Mouse (Mus musculus): ENCODE measurements around the gene Chrna1. TPM values are rescaled to one million over a fixed set of nuclear protein-coding genes. Genes with fewer than 3 reads are reported as not detected.
"Not testable (repeated sequence)": the region's sequence is repeated elsewhere in the genome, so short reads cannot be mapped to it uniquely, and the experiment has no call there.

Gene Chrna1
- polyA plus RNA-seq, 1 experiment from 2014 or later: 14.1 TPM

DNA sequence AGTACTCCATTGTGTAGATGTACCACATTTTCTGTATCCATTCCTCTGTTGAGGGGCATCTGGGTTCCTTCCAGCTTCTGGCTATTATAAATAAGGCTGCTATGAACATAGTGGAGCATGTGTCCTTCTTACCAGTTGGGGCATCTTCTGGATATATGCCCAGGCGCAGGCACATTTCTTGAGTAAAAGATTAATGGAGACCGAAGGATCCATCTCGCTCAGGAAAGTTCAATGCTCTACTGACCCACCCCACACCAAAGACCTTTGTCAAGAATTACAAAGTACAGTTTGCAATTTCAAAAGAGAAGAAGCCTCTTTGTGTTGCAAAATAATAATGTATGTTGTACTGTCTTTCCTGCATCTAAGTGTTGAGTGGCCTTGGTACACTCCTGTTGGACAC, 23.1 kb downstream of the Chrna1 start:
- not testable (repeated sequence) for H3K27ac ChIP-seq (replicated peaks); H3K4me3 ChIP-seq (replicated peaks); H3K36me3 ChIP-seq; ATAC-seq (ENCODE audit: insufficient number of reproducible peaks, low FRiP score, low TSS enrichment, low read depth); H3K4me2 ChIP-seq (replicated peaks); H3K9me3 ChIP-seq (replicated peaks); H3K27me3 ChIP-seq; H3K9ac ChIP-seq
- peaks cover 13% of the 10 kb centered on the region for H3K4me1 ChIP-seq
- 98% methylated on average over 3 of the region's 3 CpGs for WGBS

DNA sequence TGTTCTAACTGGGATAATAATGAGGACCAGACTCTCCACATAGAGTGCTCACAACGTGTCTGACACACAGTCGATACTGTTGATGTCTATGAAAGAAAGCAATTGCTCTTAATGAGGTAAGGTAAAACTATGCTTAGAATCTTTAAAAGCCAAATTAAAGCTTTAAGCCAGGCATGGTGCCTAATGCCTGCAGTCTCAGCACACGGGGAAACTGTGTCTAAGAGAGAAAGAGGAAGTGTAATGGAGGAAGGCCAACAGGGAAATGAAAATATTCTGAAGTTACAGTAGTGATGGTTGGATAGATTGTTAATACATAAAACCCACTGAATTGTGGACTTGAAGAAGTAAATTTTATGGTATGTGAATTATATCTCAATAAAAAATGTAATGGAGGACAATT, 25.7 kb downstream of the Chrna1 start:
- Histone ChIP-seq H3K27ac (replicated peaks) (no peak overlapping the region), H3K9ac (no peak overlapping the region), H3K9me3 (replicated peaks) (no peaks in the 10 kb centered on the region), H3K4me1 (no peaks in the 10 kb centered on the region), H3K36me3 (no peaks in the 10 kb centered on the region), H3K4me2 (replicated peaks) (no peak overlapping the region), H3K4me3 (replicated peaks) (no peak overlapping the region), H3K27me3 (no peaks in the 10 kb centered on the region)
- ATAC-seq (ENCODE audit: insufficient number of reproducible peaks, low FRiP score, low TSS enrichment, low read depth): no peak
- WGBS: 42% methylated on average over 3 of the region's 3 CpGs

DNA sequence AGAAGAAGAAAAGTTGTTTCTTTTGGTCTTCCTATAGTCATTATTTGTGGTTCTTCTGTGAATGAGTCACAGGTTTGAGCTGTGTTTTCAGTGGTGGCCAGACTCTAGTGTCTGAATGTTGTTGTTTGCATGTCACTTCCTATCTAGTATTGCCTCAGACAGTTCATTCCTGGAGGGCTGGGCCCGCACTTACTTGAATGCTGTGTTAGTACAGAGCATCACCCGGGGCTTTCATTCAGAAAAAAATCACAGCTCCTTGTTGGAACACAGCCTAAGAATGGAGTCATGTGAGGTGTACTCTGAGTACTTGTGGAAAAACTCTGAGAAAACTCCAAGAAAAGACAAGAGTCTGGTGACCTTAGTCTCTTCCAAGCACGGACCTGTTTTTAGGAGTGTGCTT, 27.2 kb downstream of the Chrna1 start:
- no peaks in the 10 kb centered on the region for H3K27me3 ChIP-seq
- no peak overlapping the region for H3K4me2 ChIP-seq (replicated peaks)
- 48% methylated on average over 3 of the region's 3 CpGs for WGBS
- no peaks in the 10 kb centered on the region for H3K36me3 ChIP-seq
- H3K4me1 ChIP-seq: no peaks in the 10 kb centered on the region
- H3K9ac ChIP-seq: no peak overlapping the region
- H3K27ac ChIP-seq (replicated peaks): no peak overlapping the region
- H3K4me3 ChIP-seq (replicated peaks): no peak overlapping the region
- no peaks in the 10 kb centered on the region for H3K9me3 ChIP-seq (replicated peaks)
- ATAC-seq (ENCODE audit: insufficient number of reproducible peaks, low FRiP score, low TSS enrichment, low read depth): no peak

DNA sequence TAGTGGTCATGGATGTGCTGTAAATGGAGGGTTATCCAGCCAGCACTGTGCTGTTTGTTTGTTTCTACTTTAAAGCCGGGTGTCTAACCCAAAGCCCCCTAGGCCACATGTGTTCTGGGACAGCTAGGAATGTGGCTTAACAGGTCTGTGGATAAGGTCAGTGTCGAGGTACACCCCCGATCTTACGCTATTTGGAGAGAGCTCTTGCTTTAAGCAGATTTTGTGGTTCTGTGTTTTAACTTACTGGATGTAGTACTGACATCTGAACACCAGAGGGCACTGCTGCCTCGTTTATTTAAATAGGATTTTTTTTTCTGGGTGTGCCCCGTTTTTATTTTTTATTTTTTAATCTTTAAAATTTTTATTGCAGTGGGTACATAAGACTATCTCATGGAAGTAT, 29.4 kb downstream of the Chrna1 start:
- 0 out of 2 replicates have a peak overlapping the region, but pooled peaks have one; percentile 25 for H3K4me2 ChIP-seq (replicated peaks)
- no peaks in the 10 kb centered on the region for H3K27me3 ChIP-seq
- H3K27ac ChIP-seq (replicated peaks): no peak overlapping the region
- H3K4me3 ChIP-seq (replicated peaks): no peak overlapping the region
- no peak overlapping the region for H3K9ac ChIP-seq
- WGBS: 10% methylated on average over 6 of the region's 6 CpGs
- no peaks in the 10 kb centered on the region for H3K4me1 ChIP-seq
- no peaks in the 10 kb centered on the region for H3K9me3 ChIP-seq (replicated peaks)
- H3K36me3 ChIP-seq: no peaks in the 10 kb centered on the region
- no peak for ATAC-seq (ENCODE audit: insufficient number of reproducible peaks, low FRiP score, low TSS enrichment, low read depth)

DNA sequence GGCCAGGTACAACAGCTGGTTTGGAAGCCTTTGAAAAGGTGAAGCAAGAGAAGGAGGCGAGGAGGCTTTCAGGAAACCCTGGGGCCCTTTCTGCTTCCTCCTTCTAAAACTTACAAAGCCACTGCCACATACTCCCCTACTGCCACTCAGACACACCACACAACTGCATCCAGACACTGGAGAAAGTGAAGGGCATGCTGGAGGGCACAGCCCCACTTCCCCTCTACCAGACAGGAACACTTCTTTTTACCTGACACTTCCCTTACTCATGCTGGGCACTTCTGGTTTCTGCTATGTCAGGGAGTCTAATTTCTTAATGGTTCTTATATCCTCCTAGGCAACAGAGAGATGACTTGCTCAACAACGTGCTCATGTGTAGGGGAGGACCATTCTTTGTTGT, 31.6 kb downstream of the Chrna1 start:
- WGBS: 53% methylated on average over 2 of the region's 2 CpGs
- H3K9me3 ChIP-seq (replicated peaks): no peaks in the 10 kb centered on the region
- H3K36me3 ChIP-seq: no peaks in the 10 kb centered on the region
- H3K4me1 ChIP-seq: peaks cover 5% of the 10 kb centered on the region; the same call in 1 of the 2 replicates
- H3K4me3 ChIP-seq (replicated peaks): no peak overlapping the region
- H3K27ac ChIP-seq (replicated peaks): no peak overlapping the region
- H3K27me3 ChIP-seq: no peaks in the 10 kb centered on the region
- ATAC-seq (ENCODE audit: insufficient number of reproducible peaks, low FRiP score, low TSS enrichment, low read depth): no peak
- H3K9ac ChIP-seq: no peak overlapping the region
- no peak overlapping the region for H3K4me2 ChIP-seq (replicated peaks)

DNA sequence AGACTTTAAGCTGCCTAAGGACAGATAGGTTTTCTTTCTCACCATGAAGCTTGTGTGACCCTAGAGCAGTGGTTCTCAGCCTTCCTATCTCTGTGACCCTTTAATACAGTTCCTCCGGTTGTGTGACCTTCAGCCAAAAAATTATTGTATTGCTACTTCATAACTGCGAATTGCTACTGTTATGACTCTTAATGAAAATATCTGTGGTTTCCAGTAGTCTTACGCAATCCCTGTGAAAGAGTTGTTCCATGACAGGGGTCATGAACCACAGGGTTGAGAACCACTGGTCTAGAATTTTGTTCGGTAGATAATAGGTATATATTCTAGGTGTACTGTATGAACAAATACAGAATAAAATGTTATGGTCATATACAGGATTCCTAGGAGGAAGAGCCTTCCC, 32.9 kb downstream of the Chrna1 start:
- no peaks in the 10 kb centered on the region for H3K9me3 ChIP-seq (replicated peaks)
- H3K4me3 ChIP-seq (replicated peaks): no peak overlapping the region
- ATAC-seq (ENCODE audit: insufficient number of reproducible peaks, low FRiP score, low TSS enrichment, low read depth): no peak
- H3K4me2 ChIP-seq (replicated peaks): no peak overlapping the region
- 90% methylated on average over 4 of the region's 4 CpGs for WGBS
- no peak overlapping the region for H3K27ac ChIP-seq (replicated peaks)
- H3K4me1 ChIP-seq: peaks cover 5% of the 10 kb centered on the region; the same call in 1 of the 2 replicates
- no peaks in the 10 kb centered on the region for H3K27me3 ChIP-seq
- H3K36me3 ChIP-seq: no peaks in the 10 kb centered on the region
- no peak overlapping the region for H3K9ac ChIP-seq

DNA sequence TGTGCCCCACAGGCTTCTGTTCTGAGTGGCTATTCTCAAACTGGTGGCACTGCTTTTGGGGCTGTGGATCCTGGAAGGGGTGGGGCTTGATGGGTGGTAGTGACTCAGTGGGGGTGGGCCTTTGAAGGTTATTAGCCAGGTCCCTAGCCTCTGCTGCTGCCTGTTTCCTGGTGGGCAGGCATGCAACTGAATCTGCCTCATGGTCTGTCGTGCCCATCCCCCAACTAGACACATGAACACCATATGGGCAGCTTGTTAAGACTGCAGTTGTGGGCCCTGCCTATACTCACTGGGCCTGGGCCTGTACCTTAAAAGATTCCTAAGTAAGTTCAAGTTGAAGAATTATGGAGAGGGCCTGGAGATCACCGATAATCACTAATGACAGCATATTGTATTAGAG, 34.6 kb downstream of the Chrna1 start:
- WGBS: 48% methylated on average over 2 of the region's 2 CpGs
- H3K36me3 ChIP-seq: no peaks in the 10 kb centered on the region
- H3K4me3 ChIP-seq (replicated peaks): no peak overlapping the region
- no peak overlapping the region for H3K9ac ChIP-seq
- H3K9me3 ChIP-seq (replicated peaks): no peaks in the 10 kb centered on the region
- no peak for ATAC-seq (ENCODE audit: insufficient number of reproducible peaks, low FRiP score, low TSS enrichment, low read depth)
- no peaks in the 10 kb centered on the region for H3K27me3 ChIP-seq
- H3K4me2 ChIP-seq (replicated peaks): no peak overlapping the region
- H3K4me1 ChIP-seq: peaks cover 12% of the 10 kb centered on the region
- no peak overlapping the region for H3K27ac ChIP-seq (replicated peaks)

DNA sequence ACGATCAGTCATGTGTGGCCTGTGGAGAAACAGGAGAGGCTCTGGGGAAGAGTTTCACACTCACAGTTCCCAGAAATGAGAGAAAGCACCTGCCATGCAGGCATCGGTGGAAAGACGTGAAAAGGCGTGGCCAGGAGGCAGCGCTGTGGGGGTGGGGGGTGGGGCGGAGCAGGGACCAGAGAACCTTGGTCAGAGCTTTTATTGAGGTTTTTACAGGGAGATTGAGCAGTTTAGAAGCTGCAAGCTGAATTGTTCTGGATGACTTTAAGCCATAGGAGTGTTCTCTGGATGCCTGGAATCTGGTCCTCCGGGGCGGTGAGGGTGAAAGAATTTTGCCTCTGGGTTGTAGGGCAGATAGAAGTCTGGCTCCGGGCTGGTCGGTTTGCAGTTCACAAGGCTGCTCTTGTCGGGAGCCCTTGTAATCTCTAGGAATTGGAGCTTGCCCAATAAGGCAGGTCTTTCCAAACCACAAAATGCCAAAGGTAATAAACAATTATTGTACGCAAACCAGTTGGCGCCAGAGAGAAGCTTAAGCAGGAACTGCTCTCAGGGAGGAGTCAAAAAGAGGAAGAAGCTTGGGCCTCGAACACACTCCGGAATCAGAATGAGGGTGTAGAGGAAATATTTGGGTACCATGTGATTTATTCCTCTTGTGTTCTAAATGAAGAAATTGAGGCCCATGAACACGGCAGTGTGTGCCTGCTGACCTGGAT, 39.5 kb downstream of the Chrna1 start:
- ATAC-seq (ENCODE audit: insufficient number of reproducible peaks, low FRiP score, low TSS enrichment, low read depth): no peak
- Histone ChIP-seq H3K9me3 (replicated peaks) (no peaks in the 10 kb centered on the region), H3K4me3 (replicated peaks) (0 out of 2 replicates have a peak overlapping the region, but pooled peaks have one; percentile 3), H3K36me3 (no peaks in the 10 kb centered on the region), H3K4me1 (peaks cover 17% of the 10 kb centered on the region), H3K4me2 (replicated peaks) (peak overlapping the region; percentile 33), H3K27me3 (no peaks in the 10 kb centered on the region), H3K27ac (replicated peaks) (0 out of 2 replicates have a peak overlapping the region, but pooled peaks have one; percentile 14), H3K9ac (0 out of 2 replicates have a peak overlapping the region, but pooled peaks have one; percentile 4)
- 12% methylated on average over 16 of the region's 16 CpGs for WGBS

DNA sequence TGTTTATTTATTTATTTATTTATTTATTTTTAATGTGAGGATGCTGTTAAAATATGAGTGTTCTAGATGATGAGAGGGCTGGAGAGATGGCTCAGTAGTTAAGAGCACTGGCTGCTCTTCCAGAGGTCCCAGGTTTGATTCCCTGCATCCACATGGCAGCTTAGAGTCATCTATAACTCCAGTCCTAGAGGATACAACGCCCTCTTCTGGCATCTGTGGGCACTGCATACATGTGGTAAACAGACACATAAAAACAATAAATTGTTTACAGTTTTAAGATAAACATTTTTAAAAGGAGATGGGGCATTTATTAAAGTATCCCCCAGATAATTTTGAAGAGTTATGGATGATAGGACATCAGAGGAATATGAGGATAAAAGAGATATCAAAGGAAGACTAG, 40.4 kb downstream of the Chrna1 start:
- H3K4me3 ChIP-seq (replicated peaks): no peak overlapping the region
- H3K36me3 ChIP-seq: no peaks in the 10 kb centered on the region
- ATAC-seq (ENCODE audit: insufficient number of reproducible peaks, low FRiP score, low TSS enrichment, low read depth): no peak
- WGBS: 37% methylated on average over 1 of the region's 1 CpGs
- H3K9me3 ChIP-seq (replicated peaks): no peaks in the 10 kb centered on the region
- H3K27ac ChIP-seq (replicated peaks): no peak overlapping the region
- peaks cover 12% of the 10 kb centered on the region for H3K4me1 ChIP-seq
- no peaks in the 10 kb centered on the region for H3K27me3 ChIP-seq
- no peak overlapping the region for H3K4me2 ChIP-seq (replicated peaks)
- H3K9ac ChIP-seq: no peak overlapping the region

DNA sequence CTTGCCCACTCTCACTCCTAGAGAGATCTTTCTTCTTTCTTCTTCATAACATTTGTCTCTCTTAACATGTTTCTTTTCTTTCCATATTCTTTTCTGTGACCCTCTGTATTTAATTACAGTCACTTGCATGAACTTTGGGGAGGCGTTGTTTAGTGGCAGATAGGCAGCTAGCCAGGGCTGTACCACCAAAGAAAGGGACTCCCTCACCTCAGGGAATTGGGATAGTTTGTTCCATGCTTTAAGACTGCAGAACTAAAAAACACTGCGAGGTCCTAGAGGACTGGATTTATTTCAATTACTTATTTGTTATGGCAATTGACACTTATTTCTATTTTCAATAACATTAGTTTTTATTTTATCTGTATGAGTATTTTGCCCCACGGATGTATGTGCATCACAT, 41.0 kb downstream of the Chrna1 start:
- Histone ChIP-seq H3K36me3 (no peaks in the 10 kb centered on the region), H3K4me3 (replicated peaks) (no peak overlapping the region), H3K27ac (replicated peaks) (no peak overlapping the region), H3K4me2 (replicated peaks) (no peak overlapping the region), H3K4me1 (peaks cover 12% of the 10 kb centered on the region), H3K9ac (no peak overlapping the region), H3K27me3 (no peaks in the 10 kb centered on the region), H3K9me3 (replicated peaks) (no peaks in the 10 kb centered on the region)
- whole genome bisulfite sequencing: 72% methylated on average over 3 of the region's 3 CpGs
- no peak for ATAC-seq (ENCODE audit: insufficient number of reproducible peaks, low FRiP score, low TSS enrichment, low read depth)

DNA sequence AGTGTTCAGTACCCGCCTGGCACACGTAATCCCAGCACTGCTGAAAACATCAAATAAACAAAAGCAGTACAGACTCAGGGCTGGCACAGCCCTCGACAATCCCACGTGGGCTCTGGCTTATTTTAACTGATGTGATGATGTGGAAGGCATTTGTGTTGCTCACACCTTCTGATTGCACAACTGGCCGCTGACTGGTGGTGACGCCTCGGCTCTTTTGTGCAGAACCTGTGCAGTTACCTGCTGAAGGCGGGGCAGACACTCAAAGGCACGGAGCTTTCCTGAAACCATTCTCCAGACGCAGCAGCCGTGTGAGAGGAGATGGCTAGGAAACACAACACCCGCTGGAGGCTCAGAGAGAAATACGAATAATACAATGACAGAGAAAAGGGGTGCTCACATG, 41.5 kb downstream of the Chrna1 start:
- Histone ChIP-seq H3K4me3 (replicated peaks) (no peak overlapping the region), H3K4me2 (replicated peaks) (no peak overlapping the region), H3K9me3 (replicated peaks) (no peaks in the 10 kb centered on the region), H3K27ac (replicated peaks) (no peak overlapping the region), H3K4me1 (peaks cover 12% of the 10 kb centered on the region), H3K27me3 (no peaks in the 10 kb centered on the region), H3K9ac (no peak overlapping the region), H3K36me3 (no peaks in the 10 kb centered on the region)
- ATAC-seq (ENCODE audit: insufficient number of reproducible peaks, low FRiP score, low TSS enrichment, low read depth): 0 out of 2 replicates have a peak, but pooled peaks have one; percentile 44
- 58% methylated on average over 13 of the region's 13 CpGs for WGBS

Measured in embryonic facial prominence, embryonic 15.5 days (tissue).